Mouse (Mus musculus): ENCODE results near the gene Vat1l. TPM values are rescaled to one million over a fixed set of nuclear protein-coding genes. Genes with fewer than 3 reads are reported as not detected.
A peak's percentile ranks its signal among the peaks of the same experiment; 100 is the strongest.

The Vat1l gene
- polyA plus RNA-seq, 1 experiment from 2014 or later: 2.1 TPM

DNA sequence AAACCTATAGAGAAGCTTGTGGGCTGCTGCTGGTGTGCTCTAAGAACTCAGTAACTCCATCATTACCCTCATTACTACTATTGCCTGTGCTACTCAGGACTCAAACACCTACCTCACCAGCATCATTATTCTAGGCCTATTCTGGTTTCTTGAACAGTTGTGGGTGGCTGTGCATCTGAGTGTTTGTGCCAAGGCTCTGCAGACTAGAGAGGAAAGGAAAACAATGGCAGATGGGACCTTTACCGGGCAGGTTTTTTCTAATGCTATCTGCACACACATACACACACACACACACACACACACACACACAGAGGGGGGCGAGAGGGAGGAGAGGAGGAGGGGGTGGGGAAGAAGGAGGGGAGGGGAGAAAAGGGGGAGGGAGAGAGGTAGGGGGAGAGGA lies 140.6 kb downstream of the Vat1l start:
- no peak for ATAC-seq (ENCODE audit: insufficient number of reproducible peaks, insufficient read depth, low FRiP score, low read depth)
- Histone ChIP-seq H3K27ac (ENCODE audit: low read length) (no peak overlapping the region), H3K4me1 (ENCODE audit: control insufficient read depth, insufficient read depth, low read length) (no peaks in the 10 kb centered on the region), H3K4me2 (replicated peaks; ENCODE audit: low read depth, low read length) (no peak overlapping the region), H3K4me3 (ENCODE audit: low read depth, low read length) (no peak overlapping the region), H3K9ac (replicated peaks; ENCODE audit: low read depth, low read length) (no peak overlapping the region), H3K36me3 (ENCODE audit: control insufficient read depth, insufficient read depth, low read length) (no peaks in the 10 kb centered on the region), H3K27me3 (ENCODE audit: control insufficient read depth, insufficient read depth, low read length) (no peaks in the 10 kb centered on the region), H3K9me3 (ENCODE audit: control insufficient read depth, low read depth, low read length) (no peaks in the 10 kb centered on the region)
- 79% methylated on average over 1 of the region's 2 CpGs for WGBS

DNA sequence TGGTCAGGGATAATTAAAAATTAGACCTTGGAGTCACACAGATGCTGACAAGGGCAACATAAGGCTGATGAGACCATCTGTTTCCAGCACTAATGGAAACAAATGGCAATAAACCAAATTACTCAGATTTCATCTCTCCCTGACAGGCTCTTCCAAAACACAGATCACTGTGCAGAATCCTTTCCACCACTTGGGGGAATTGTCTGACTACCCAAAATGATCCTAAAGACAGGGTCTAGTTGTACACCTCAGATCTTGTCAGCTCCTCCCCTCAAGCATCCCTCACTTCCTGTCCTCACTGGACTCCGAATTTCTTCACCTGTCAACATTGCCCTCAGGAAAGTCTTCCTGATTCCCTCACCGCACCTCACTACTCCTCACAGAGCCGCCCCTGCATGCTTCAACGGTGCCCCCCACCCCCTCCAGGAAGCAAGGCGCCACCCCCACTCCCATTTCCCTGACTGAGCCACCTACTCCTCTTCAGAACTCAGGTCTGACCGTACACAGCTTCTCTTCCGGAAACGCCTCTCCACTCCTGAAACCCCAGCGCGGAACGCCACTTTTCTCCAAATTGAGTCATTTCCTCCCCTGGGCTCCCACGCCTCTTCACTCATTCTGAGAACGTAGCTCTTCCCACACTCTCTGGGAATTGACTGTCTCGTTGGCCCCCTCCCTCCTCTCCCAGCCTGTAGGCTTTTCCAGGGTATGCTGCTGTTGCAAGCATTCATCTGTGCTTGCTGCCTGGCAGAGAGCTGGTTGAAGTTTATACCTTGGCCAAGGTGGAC lies 146.4 kb downstream of the Vat1l start:
- no peak for ATAC-seq (ENCODE audit: insufficient number of reproducible peaks, insufficient read depth, low FRiP score, low read depth)
- Histone ChIP-seq H3K27me3 (ENCODE audit: control insufficient read depth, insufficient read depth, low read length) (no peaks in the 10 kb centered on the region), H3K4me2 (replicated peaks; ENCODE audit: low read depth, low read length) (no peak overlapping the region), H3K4me3 (ENCODE audit: low read depth, low read length) (no peak overlapping the region), H3K27ac (ENCODE audit: low read length) (no peak overlapping the region), H3K36me3 (ENCODE audit: control insufficient read depth, insufficient read depth, low read length) (no peaks in the 10 kb centered on the region), H3K4me1 (ENCODE audit: control insufficient read depth, insufficient read depth, low read length) (no peaks in the 10 kb centered on the region), H3K9ac (replicated peaks; ENCODE audit: low read depth, low read length) (no peak overlapping the region), H3K9me3 (ENCODE audit: control insufficient read depth, low read depth, low read length) (no peaks in the 10 kb centered on the region)
- WGBS: 55% methylated on average over 14 of the region's 14 CpGs

DNA sequence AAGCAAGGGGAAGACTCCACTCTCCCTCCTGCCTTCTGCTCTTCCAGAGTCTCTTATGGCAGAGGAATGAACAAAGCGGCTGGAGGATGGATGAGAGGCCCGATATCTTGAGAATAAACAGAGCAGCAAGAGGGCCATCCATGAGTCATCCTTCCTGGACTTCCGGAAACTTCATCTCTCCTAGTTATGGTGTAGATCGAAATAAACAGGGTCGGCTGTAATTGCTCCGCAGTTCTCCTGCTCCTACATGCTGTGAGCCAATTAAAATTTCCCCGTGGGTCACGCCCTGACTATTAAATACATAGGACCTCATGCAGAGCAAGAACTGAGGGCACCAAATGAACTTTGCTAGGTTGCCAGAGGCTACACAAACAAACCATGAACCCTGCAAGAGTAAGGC lies 155.1 kb downstream of the Vat1l start:
- Histone ChIP-seq H3K9me3 (ENCODE audit: control insufficient read depth, low read depth, low read length) (no peaks in the 10 kb centered on the region), H3K4me2 (replicated peaks; ENCODE audit: low read depth, low read length) (no peak overlapping the region), H3K36me3 (ENCODE audit: control insufficient read depth, insufficient read depth, low read length) (no peaks in the 10 kb centered on the region), H3K27me3 (ENCODE audit: control insufficient read depth, insufficient read depth, low read length) (no peaks in the 10 kb centered on the region), H3K4me1 (ENCODE audit: control insufficient read depth, insufficient read depth, low read length) (no peaks in the 10 kb centered on the region; the same call in 1 of the 2 replicates), H3K4me3 (ENCODE audit: low read depth, low read length) (no peak overlapping the region), H3K27ac (ENCODE audit: low read length) (no peak overlapping the region), H3K9ac (replicated peaks; ENCODE audit: low read depth, low read length) (no peak overlapping the region)
- 51% methylated on average over 8 of the region's 8 CpGs for WGBS
- no peak for ATAC-seq (ENCODE audit: insufficient number of reproducible peaks, insufficient read depth, low FRiP score, low read depth)

DNA sequence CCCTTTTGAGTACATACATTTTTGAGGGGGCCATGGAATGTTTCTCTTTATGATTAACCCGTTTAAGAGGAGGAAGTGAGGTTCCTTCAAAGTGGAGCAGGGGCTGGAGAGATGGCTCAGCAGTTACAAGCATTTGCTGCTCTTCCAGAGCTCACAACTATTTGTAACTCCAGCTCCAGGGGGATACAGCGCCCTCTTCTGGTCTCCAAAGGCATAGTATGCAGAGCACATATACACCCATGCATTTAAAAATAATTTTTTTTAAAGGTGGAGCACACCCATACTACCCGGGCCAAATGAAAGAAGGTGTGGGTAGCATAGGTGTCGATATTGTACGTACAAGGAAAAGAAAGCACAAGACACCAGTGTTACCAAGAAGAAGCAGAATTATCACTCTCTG lies 157.8 kb downstream of the Vat1l start:
- Histone ChIP-seq H3K9ac (replicated peaks; ENCODE audit: low read depth, low read length) (no peak overlapping the region), H3K27me3 (ENCODE audit: control insufficient read depth, insufficient read depth, low read length) (no peaks in the 10 kb centered on the region), H3K4me2 (replicated peaks; ENCODE audit: low read depth, low read length) (no peak overlapping the region), H3K36me3 (ENCODE audit: control insufficient read depth, insufficient read depth, low read length) (no peaks in the 10 kb centered on the region), H3K4me1 (ENCODE audit: control insufficient read depth, insufficient read depth, low read length) (no peaks in the 10 kb centered on the region; the same call in 1 of the 2 replicates), H3K9me3 (ENCODE audit: control insufficient read depth, low read depth, low read length) (no peaks in the 10 kb centered on the region), H3K4me3 (ENCODE audit: low read depth, low read length) (no peak overlapping the region), H3K27ac (ENCODE audit: low read length) (no peak overlapping the region)
- WGBS: 62% methylated on average over 5 of the region's 5 CpGs
- no peak for ATAC-seq (ENCODE audit: insufficient number of reproducible peaks, insufficient read depth, low FRiP score, low read depth)

DNA sequence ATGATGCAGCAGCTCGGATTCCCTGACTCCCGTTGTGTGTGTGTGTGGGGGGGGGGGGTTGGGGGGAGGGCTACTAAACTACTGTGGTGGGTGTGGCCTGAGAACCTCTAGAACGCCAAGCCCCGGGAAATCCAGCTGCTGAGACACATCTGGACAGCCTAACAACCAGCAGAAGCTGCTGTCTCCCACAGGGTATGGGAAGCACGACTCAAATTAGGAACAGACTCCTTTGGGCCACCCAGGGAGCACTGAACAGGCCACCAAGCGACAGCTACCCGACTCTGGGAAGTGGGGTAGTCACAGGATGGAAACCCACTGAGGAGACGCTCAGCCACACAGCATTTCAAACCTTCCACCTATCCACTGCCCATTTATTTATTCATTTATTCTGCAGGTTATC lies 158.2 kb downstream of the Vat1l start:
- Histone ChIP-seq H3K36me3 (ENCODE audit: control insufficient read depth, insufficient read depth, low read length) (no peaks in the 10 kb centered on the region), H3K4me3 (ENCODE audit: low read depth, low read length) (no peak overlapping the region), H3K4me1 (ENCODE audit: control insufficient read depth, insufficient read depth, low read length) (no peaks in the 10 kb centered on the region; the same call in 1 of the 2 replicates), H3K27me3 (ENCODE audit: control insufficient read depth, insufficient read depth, low read length) (no peaks in the 10 kb centered on the region), H3K4me2 (replicated peaks; ENCODE audit: low read depth, low read length) (no peak overlapping the region), H3K9me3 (ENCODE audit: control insufficient read depth, low read depth, low read length) (no peaks in the 10 kb centered on the region), H3K27ac (ENCODE audit: low read length) (no peak overlapping the region), H3K9ac (replicated peaks; ENCODE audit: low read depth, low read length) (no peak overlapping the region)
- 47% methylated on average over 8 of the region's 8 CpGs for WGBS
- ATAC-seq (ENCODE audit: insufficient number of reproducible peaks, insufficient read depth, low FRiP score, low read depth): no peak

DNA sequence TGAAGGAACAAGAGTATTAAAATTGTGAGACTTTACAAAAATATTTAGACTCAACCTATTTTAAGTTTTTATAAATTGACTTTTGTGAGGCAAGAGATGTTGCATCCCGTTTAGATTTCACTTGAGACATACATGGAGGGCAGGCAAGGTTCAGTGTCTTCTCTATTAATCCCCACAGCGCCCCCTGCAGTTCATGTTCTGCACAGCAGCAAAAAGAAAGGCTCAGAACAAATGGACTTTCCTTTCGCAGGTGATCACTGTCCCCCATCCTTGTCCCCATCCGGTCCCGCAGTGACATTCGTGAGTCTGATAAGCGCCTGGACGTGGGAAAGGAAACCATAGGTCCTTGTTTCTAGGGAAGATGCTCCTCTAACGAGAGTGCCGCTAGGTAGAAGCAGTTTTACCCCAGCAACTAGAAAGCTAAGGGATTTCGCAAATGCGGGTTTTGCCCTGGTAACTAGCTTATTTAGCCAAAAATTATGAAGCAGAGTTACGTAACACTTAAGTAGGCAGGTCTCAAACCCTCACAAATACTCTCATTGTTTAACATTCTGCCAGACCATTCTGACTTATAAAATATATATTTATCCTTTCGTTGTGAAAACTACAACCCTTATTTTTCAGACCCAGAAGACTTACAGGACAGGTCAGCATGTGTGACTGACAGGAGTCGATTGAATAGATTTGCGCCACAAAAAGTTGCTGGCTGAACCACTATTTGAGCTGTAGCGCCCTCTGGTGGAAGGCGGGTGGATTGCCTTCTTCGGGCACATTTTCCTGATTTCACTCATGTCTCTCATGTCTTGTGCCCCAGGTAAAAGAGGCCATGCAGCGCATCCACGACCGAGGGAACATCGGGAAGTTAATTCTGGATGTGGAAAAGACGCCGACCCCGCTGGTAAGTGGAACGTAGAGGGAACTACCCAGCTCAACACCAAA lies 163.9 kb downstream of the Vat1l start:
- H3K4me2 ChIP-seq (replicated peaks; ENCODE audit: low read depth, low read length): peak overlapping the region; percentile 10; the same call in 1 of the 2 replicates
- no peaks in the 10 kb centered on the region for H3K36me3 ChIP-seq (ENCODE audit: control insufficient read depth, insufficient read depth, low read length)
- H3K9me3 ChIP-seq (ENCODE audit: control insufficient read depth, low read depth, low read length): no peaks in the 10 kb centered on the region
- WGBS: 35% methylated on average over 27 of the region's 27 CpGs
- H3K27ac ChIP-seq (ENCODE audit: low read length): no peak overlapping the region
- H3K4me1 ChIP-seq (ENCODE audit: control insufficient read depth, insufficient read depth, low read length): no peaks in the 10 kb centered on the region
- H3K27me3 ChIP-seq (ENCODE audit: control insufficient read depth, insufficient read depth, low read length): no peaks in the 10 kb centered on the region
- no peak overlapping the region for H3K9ac ChIP-seq (replicated peaks; ENCODE audit: low read depth, low read length)
- no peak for ATAC-seq (ENCODE audit: insufficient number of reproducible peaks, insufficient read depth, low FRiP score, low read depth)
- H3K4me3 ChIP-seq (ENCODE audit: low read depth, low read length): no peak overlapping the region

DNA sequence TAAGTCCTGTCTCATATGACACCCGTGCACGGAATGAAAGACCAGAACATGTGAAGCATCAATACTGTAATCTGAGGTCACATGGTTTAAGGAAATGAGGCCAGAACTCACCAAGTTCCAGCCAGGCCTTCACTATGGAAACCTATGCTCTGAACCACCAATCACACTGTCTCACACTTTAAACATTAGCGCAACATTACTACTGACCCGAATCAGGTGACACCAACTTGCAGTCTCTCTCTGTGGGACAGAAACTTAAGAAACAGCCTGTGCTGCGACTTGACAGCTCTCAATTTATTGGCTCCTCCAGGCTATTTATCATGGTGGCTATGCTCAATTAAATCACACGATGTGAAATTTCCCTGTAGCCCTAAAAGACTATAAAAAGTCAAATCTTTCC lies 169.0 kb downstream of the Vat1l start:
- Histone ChIP-seq H3K4me3 (ENCODE audit: low read depth, low read length) (no peak overlapping the region), H3K27me3 (ENCODE audit: control insufficient read depth, insufficient read depth, low read length) (no peaks in the 10 kb centered on the region), H3K9me3 (ENCODE audit: control insufficient read depth, low read depth, low read length) (no peaks in the 10 kb centered on the region), H3K27ac (ENCODE audit: low read length) (no peak overlapping the region), H3K4me2 (replicated peaks; ENCODE audit: low read depth, low read length) (no peak overlapping the region), H3K36me3 (ENCODE audit: control insufficient read depth, insufficient read depth, low read length) (no peaks in the 10 kb centered on the region), H3K9ac (replicated peaks; ENCODE audit: low read depth, low read length) (no peak overlapping the region), H3K4me1 (ENCODE audit: control insufficient read depth, insufficient read depth, low read length) (no peaks in the 10 kb centered on the region)
- WGBS: 77% methylated on average over 6 of the region's 6 CpGs
- no peak for ATAC-seq (ENCODE audit: insufficient number of reproducible peaks, insufficient read depth, low FRiP score, low read depth)

DNA sequence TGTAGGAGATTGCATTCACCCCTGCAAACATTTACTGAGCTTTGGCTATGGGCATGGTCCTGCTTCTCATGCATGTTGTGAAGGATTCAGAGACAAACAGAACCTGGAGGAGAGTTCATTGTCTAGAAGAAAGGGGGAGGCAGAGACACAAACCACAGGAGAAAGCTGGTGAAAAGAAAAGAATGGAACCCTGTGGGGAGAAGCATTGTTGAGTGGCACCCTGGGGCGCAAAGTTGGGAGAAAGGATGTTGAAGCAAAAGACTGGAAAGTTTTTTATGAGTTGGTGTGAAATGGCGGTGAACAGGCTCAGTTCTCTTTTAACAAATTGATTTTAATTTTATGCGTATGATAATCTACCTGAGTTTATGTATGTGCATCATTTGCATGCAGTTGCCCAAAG lies 178.8 kb downstream of the Vat1l start:
- WGBS: 90% methylated on average over 3 of the region's 3 CpGs
- Histone ChIP-seq H3K27ac (ENCODE audit: low read length) (no peak overlapping the region), H3K9ac (replicated peaks; ENCODE audit: low read depth, low read length) (no peak overlapping the region), H3K4me3 (ENCODE audit: low read depth, low read length) (no peak overlapping the region), H3K36me3 (ENCODE audit: control insufficient read depth, insufficient read depth, low read length) (no peaks in the 10 kb centered on the region), H3K4me1 (ENCODE audit: control insufficient read depth, insufficient read depth, low read length) (no peaks in the 10 kb centered on the region), H3K4me2 (replicated peaks; ENCODE audit: low read depth, low read length) (no peak overlapping the region), H3K9me3 (ENCODE audit: control insufficient read depth, low read depth, low read length) (no peaks in the 10 kb centered on the region), H3K27me3 (ENCODE audit: control insufficient read depth, insufficient read depth, low read length) (no peaks in the 10 kb centered on the region)
- no peak for ATAC-seq (ENCODE audit: insufficient number of reproducible peaks, insufficient read depth, low FRiP score, low read depth)
